Mouse (Mus musculus) MEL-GATA-1-ER (cell line): Measurements from ENCODE around the gene Gtf2f2.
A peak's percentile ranks its signal among the peaks of the same experiment; 100 is the strongest.

Source experiments
- DNase-seq: peaks from one replicate; pipeline ENCODE4 v3.0.0-alpha.2; 2012; ENCODE audit warnings: low read depth; ENCODE audit errors: extremely low read depth

Gene Gtf2f2

DNA sequence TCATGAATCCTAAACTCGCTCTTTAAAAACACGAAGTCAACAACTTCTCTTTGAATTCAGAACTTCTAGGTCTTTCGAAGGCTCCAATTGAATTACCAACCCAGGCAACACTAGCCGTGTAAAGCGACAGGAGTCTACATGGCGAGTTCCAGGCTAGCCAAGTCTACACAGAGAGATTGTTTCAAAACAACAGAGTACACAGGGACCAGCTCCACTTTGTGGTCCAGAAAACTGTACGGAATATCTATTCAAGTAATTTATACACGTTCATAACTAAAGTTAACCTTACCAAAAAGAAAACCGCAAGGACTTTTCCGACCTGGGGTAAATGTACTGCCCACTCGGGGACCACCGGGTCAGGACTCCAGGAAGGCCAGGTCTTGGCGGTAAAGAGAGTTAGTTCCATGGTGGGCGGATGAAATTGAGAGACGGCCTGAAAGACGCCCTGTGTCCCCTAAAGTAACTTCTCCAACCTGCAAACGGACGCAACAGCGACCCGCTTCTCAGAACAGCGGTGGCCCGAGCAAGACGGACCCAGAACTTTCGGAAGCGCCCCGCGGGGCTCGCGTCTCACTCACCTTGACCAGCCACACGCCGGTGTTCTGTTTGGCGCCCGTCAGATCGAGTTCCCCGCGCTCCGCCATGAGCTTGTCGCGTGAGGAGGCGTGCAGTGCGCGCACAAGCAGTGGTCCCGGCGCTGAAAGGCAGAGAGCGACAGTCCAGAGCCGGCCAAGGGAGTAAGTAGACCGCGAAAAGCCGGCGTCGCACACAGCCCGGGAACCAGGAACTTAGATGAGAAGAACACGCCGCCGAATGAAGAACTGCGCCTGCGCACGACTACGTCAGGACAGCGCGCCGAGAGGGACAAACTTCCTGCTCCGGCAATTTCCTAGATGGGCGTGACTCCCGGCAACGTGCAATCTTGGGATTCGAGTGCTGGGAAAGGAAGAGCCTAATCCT, at the start of gene Gtf2f2:
TSS of gene Gtf2f2 (minus strand) at position 764 of the 960 bp plus-strand sequence.
- peak; percentile 81 for DNase-seq

- DNase-seq = no peak
Observed at GRCm38 (mm10) chr14:76059441-76059840, 48.8 kb upstream of the Gtf2f2 start.

GRCm38 (mm10) chr14:76053726-76054125, 43.1 kb upstream of the Gtf2f2 start:
- DNase-seq = no peak

GRCm38 (mm10) chr14:76051966-76052365, 41.3 kb upstream of the Gtf2f2 start:
- DNase-seq = no peak

- no peak for DNase-seq
Observed at GRCm38 (mm10) chr14:76045767-76046166, 35.1 kb upstream of the Gtf2f2 start.

DNA sequence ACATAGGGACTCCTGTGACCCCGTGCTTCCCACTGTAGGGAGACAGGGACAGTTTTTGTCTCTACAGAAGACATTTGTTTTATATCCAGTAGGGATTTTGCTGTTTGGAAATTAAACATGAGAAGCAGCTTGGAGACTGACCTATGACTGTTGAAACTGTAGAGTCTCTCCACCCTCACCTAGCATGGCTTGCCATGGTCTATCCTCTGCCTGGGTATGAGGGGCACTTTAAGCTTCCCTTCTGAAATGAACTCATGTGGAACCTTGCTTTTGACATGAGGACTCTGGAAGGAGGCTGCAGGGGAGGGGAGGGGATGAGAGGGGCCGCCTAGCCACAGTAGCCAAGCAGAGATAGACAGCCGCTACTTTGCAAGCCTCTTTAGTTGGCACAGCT, 33.5 kb upstream of the Gtf2f2 start:
- DNase-seq = no peak

GRCm38 (mm10) chr14:76043251-76044163, 32.8 kb upstream of the Gtf2f2 start:
- no peak for DNase-seq

DNA sequence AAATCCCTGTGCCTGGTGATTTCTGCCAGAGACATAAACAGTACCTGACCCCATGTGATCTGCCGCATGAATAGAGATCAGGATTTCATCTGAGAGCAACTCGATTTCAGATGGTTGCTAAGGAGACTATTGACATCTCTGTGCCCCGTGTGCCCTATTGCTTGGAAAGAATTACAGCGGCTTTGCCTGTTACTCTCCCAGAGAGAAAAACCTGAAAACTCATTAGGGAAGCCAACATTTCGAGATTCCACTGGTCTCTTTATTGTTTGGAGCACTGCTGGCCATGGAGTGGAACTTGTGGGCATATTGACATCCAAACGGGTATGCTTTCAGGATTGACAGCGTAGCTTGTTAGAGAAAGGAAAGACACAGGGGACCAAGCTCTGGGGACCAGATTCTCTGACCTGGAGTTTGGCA, 22.6 kb upstream of the Gtf2f2 start:
- no peak for DNase-seq

GRCm38 (mm10) chr14:76032671-76033136, 22.0 kb upstream of the Gtf2f2 start:
- DNase-seq = no peak

- no peak for DNase-seq
Observed at GRCm38 (mm10) chr14:76031117-76031842, 20.6 kb upstream of the Gtf2f2 start.

GRCm38 (mm10) chr14:76024641-76025040, 14.0 kb upstream of the Gtf2f2 start:
- no peak for DNase-seq

GRCm38 (mm10) chr14:76020927-76021719, 10.5 kb upstream of the Gtf2f2 start:
- DNase-seq = no peak

DNA sequence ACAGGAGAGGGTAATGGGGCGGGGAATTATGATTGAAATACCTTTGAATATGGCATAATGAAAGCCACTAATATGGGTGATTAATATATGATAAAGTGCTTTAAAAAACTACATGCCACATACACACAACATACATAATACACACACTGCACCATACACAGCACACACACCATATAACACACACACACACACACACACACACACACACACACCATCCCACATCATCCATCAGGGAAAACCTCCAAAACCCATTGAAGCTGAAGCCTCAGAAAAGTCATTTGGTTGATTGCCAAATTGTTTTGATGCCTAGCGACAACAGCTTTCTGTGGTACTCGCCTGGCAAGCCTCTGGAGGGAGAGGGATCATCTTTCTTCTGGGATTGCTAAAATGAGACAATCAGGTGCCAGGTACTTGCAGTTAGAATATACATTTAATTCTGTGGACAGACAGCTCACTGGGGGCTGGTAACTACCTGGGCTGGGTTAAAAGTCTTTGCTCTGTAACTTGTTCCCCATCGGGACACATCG, 9.7 kb upstream of the Gtf2f2 start:
- DNase-seq = no peak

GRCm38 (mm10) chr14:76017785-76018490, 7.3 kb upstream of the Gtf2f2 start:
- no peak for DNase-seq

DNA sequence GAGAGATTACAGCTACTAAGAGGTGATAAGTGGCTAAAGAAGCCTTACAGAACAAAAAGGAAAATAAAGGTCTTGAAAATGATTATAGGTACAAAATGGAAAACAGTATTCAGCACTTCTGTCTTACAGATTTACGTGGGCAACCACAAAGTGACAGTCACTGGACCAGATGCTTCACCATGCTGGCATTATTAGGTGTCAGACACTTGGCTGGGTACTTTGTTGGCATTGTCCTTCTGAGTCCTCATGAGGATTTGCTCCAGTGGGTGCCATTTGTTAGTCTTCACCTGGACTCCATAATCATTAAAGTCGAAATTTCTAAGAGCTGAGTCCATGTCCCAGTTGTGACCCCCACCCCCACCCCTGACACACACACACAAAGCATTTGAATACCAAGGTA, 3.7 kb upstream of the Gtf2f2 start:
- no peak for DNase-seq

- no peak for DNase-seq
Observed at GRCm38 (mm10) chr14:76011062-76011457, 395 bp upstream of the Gtf2f2 start.

DNA sequence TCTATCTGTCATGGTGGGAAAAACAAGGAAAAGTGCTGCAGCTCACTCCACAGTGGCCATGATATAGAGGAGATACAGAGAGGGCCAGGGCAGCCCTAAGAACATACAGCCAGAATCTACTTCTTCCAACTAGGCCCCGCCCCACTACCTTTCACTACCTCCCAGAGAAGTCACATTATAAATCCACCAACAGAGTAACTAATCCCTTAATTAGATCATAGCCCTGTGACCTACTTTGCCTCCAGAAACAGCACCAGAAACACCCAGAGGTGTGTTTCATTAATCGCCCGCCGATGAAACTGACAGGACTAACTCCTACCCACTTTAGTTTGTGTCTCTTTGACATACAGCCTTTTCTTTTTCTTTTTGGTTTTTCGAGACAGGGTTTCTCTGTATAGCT, 1.5 kb downstream of the Gtf2f2 start:
- no peak for DNase-seq

DNA sequence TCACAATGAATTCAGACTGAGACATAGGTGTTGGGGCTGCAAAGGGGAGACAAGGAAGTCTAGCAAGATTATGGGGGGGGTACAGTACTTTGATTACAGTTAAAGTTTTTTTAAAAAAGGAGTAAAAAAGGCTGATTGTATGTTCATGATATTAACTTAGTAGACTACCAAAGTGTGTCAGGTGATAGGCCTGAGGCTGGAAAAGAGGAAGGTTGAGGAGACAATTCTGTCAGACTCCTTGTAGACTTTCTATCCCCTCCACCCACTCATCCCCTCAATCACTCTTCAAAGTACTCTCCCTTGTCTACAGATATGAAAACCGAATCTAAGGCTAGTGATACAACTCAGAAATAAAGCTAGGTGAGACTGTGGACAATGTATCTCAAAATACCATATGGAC, 2.5 kb downstream of the Gtf2f2 start:
- DNase-seq = peak; percentile 17

GRCm38 (mm10) chr14:76005011-76005410, 5.7 kb downstream of the Gtf2f2 start:
- no peak for DNase-seq
